Mouse (Mus musculus) cerebellum, postnatal 10 days (tissue): Measurements from ENCODE around the gene Cdh23.

Experiments
- DNase-seq, 2 experiments: peaks; one replicate each; pipeline ENCODE4 v3.0.0; 2021; ENCODE audit warnings: mixed read lengths in 2 of 2

The Cdh23 gene

DNA sequence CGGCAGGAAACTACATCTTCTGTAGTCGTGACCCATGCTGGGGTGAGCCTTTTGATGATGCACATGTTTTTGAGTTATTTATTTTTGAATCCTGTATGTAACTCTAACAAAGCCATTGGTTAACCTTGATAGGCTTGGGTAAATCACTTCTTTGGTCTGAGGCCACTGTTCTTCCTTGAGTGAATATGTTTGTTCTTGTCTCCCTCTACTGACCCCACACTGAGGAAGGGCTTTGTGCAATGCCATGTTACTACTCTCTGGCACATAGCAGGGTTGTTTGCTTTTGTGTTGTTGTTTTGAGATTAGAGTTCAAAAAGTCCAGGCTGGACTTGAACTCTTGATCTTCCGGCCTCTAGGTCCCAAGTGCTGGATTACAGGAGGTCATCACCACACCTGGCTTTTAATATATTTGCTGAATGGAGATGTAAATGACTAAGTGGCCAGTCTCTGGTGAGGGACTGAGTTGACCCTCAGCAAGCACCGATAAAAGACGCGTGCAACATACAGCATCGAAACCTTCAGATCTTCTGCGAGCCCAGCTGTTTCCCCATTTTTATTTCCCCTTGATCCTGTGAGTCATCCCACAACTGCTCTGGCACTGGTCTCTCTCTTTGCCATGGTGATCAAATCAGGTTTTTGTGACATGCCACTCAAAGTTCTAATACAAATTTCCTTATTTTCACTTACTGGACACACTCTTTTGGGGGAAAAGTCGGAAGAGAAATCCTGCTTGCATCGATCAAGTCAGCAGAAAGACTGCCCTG lies 298.1 kb downstream of the Cdh23 start:
- DNase-seq: no peak

DNA sequence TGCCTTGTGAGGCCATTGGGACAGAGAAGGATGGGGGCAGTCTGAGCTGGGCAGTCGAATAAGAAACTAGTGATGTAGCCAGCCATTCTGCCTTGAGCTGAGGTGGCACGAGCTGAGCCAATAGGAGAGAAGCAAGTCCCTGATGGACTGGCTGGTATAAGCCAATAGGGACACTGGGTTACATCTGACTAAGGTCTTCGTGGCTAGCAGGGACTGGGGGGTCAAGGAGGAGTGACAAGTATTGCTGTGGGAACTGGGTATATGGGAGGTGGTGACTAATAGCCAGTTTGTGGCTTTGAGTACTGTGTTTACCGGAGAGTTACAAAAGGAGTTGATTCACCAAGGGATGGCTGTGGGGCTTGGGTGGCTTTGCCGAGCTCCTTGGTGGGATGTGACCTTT lies 300.7 kb downstream of the Cdh23 start:
- no peak for DNase-seq

DNA sequence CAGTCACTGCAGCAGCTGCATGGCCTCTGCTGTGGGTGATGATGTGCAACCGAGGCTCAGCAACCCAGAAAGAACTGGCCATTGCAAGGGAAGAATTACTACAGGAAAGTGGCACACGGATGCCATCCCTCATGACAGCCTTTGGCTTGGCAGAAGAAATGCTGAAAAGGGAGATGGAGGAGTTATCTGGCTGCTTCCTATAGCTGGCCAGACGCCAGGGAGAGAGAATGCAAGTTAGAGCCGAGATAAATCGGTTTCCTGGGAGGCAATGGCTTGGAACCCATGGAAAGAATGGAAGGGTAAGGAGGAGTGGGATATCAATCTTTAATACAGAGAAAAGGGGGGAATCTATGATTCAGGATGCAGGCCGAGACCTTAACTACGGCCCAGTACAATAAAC lies 301.4 kb downstream of the Cdh23 start:
- no peak for DNase-seq

DNA sequence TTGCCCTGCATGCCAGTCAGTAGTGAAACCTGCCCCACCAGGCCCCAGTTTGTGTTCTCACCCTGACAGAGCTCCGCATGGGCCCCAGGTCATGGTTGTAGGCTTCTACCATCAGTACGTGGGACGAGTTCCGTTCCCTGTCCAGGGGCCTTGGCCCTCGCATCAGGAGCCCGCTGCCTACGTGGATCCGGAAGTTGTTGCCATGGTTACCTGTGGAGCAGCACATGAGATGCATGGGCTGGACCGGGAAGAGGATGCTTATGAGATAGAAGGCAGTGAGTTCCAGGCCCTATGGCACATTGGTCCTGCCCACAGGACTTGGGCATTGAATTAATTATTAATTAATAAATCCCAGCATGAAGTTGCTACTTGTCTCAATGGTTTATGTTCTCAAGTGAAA lies 304.6 kb downstream of the Cdh23 start:
- DNase-seq: no peak

DNA sequence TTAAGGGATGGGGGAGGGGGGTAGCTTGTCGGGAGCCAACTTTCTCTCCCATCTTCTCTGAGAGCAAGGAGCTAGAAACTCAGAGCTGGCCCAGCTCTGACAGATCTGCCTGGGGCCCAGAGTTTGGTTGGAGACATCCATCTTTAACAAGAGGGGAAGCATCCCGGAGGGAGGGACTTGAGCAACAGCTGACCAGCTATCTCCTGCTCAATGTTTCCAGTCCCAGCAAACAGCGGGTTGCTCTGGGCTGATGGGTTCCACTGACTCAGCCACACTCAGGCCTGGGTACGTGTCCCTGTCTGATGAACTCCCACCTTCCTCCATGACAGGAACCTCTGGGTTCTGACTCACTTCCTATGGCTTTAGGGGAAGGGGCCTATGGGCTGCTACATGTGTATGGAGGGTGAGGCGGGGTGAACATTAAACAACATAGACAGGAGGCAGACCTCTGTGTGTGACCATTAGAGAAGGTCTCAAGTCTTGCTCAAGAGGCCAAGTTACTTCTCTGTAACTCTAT lies 305.3 kb downstream of the Cdh23 start:
- DNase-seq: no peak

DNA sequence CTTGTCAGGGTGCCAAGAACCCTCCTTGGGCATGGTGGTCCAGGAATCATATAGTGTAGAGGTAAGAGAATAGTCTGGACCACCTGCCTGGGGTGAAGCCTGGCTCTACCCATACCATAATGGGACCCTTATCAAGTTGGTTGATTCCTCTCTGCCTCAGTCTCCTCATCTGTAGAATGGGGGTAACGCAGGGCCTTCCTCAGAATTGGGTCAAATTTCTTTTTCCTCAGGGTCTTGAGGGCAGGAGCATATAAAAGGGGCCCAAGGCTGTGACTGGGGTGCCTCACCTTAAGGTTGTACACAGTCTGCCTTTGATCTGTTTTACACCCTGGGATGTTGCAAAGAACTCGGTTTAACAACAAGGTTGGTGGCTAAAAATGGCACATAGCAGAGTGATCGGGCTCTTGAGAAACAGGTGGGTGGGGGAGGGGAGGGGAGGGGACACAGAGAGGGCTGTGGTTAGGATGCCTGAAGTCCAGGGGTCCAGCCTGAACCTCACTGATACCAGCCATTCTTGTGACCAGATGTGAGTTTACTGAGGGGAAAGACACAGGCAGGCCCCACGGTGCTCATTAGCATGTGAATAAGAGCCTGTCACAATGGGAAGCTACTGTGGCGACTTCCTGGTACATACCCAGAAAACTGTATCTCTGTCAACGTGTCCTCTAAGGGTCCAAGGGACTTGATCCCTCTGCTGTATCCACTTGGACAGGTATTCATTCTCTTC lies 305.9 kb downstream of the Cdh23 start:
- no peak for DNase-seq

DNA sequence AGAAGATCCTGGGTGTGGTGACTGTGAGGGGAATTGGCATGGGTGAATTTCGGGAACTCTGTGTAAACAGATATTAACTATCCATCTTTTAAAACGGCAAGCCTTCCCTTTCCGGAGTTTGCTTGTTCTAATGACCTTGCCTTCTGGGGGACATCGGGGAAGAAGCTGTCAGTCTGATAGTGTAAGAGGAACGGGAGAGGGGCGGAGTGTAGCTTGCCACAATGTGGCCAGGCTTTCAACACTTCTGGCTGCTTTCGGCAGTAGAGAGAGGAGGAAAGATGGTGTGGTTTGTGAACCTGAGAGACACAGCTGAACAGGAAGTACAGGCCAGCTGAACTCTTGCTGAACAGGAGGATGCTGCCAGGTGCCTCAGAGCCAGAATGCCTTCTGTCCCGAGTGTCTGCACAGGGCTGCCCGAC lies 306.8 kb downstream of the Cdh23 start:
- DNase-seq: no peak

DNA sequence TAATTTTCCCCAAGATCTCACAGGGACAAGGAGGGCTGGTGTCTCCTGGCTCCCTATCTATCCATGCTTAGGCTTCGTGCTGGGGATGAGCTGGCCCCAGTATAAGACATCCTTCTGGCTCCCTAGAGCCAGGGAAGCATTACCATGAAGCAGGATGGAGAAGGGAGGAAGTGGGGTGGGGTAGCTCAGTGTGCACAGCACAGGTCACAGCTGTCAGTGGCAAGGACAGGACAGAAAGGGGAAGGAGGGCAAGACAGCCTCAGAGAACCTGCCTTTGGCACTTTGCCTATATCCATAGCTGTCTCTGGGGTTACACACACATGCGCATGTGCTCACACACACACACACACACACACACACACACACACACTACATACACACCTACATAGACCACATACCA lies 308.0 kb downstream of the Cdh23 start:
- no peak for DNase-seq

DNA sequence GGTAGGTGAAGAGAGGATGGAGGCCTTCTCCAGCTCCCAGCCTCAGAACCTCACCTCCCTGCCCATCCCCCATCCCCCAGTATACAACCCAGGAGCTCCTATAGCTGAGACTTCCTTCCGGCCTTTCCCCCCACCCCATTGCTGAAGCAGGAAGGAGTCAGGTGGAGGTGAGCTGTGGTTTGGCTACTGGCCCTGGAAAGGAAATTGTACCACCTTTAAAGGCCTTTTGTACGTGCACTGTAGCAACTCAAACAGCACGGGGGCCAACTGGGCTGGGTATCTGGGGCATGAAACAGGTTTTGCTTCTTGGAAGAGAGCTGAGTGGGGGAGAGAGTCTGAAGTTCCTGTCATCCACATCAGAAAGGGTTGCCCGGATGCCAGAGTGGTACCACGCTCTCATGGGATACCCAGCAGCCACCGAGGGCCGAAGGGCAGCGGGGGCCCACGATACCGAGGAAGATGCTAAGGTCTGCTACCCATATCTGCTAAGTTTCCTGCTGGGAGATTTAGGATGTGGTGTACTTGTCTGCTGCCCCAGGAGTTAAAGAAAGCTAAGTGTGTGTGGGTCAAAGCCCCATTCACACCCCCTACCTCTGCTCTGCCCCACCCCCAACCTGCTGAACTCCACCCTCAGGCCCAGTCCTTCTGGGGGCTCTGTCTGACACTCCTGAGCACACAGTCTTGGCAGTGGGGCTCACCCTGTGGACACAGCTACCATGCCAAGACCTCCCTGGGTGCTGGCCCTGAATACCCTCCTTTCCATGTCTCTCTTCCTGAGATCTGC lies 315.0 kb downstream of the Cdh23 start:
- no peak for DNase-seq

DNA sequence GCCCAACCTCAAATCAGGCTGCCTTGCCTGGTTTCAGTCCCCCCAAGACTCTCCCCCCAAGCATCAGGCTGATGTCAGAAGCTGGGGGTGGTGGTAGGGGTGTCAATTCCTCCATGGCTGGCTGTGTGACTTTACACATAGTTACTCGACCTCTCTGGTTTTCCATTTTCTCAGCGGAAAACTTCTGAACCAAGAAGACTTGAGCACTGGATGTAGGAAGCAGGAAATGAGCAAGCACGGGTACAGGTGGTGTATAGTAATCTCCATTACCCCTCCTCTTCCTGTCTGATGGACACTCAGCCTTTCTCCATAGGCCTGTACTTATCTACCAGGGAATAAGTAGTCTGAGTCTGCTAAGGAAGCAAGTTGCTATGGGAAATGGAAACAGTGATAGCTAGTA lies 316.1 kb downstream of the Cdh23 start:
- DNase-seq: no peak

DNA sequence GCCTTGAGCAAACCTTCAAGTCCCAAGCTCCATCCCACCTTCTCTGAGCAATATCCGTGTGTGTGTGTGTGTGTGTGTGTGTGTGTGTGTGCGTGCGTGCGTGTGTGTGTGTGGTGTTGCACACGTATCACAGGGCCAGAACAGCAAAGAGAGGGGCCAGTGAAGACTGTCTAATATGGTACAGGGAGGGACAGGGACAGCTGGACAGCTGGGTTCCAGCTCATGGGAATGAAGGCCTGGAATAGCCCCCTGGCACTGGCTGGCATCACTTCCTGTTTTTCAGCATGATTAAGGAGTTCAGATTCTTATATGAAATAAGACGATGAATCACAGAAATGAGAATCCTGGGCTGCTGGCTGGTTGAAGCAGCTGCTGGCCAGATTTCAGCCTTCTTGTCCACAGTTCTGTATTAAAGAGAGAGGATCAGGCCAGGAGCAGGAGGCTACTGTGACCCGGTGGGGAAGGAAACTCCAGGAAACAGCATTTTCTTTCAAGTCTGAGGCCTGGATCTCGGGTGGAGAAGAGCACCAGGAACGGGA lies 316.8 kb downstream of the Cdh23 start:
- DNase-seq: no peak

DNA sequence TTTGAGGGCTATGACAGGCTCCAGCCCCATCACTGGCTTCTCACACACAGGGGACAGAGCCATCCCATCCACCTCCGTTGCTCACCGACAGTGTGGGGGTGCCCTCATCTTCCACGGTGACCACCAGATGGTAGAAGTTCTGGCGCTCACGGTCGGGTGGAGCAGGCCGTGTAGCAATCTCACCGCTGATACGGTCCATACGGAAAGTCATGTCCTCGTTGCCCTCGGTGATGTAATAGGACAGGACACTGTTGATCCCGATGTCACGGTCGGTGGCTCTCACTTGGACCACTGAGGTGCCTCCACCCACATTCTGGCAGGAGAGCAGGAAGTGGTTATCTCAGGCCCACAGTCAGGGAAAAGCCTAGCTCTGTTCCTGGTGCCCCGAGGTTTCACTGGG lies 319.6 kb downstream of the Cdh23 start:
- peak; percentile 63 to 68 for DNase-seq

DNA sequence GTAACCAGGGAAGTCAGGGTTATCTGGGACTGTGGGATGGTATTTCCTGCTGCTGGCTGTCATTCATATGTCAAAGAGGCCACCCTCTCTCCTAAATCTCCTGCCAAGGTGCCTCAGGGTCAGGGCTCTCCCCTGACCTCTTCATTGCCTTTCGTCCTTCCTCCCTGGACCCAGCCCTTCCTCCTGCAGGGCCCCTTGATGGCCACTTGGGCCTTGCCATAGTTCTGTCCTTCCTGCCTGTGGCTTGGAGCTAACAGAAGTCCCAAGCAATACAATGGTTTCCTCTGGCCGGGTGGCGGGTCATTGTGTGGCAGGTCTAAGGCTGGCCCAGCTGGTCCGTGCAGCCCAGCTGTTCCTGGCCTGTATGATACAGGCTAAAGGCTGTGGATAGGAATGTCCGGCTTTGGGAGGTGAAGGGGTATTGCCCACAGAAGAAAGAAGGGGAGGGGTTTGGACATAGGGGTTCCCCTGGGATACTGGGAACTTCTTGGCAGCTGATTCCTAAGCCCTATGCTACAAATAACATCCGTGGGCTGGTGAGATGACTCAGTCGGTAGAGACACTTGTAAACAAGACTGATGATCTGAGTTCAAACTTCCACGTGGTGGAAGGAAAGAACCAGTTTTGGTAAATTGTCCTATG lies 322.2 kb downstream of the Cdh23 start:
- DNase-seq: no peak

DNA sequence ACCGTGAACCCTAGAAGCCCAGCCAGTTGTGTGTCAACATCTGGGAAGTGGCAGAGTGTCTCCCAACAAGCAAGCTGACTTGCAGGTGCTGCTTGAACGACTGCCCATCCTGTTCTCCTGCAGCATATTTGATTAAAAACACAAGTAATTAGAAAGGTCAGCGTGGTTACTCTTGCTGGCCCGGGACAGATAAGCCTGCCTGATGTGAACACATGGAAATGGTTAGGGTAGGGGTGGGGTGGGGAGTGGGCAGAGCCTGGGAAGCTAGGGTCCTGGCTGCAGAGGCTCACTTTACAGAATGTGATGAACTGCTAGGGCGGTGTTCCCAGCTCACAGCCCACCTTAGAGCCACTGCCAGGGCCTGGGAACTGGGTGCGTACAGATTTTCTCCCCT lies 322.8 kb downstream of the Cdh23 start:
- no peak for DNase-seq

DNA sequence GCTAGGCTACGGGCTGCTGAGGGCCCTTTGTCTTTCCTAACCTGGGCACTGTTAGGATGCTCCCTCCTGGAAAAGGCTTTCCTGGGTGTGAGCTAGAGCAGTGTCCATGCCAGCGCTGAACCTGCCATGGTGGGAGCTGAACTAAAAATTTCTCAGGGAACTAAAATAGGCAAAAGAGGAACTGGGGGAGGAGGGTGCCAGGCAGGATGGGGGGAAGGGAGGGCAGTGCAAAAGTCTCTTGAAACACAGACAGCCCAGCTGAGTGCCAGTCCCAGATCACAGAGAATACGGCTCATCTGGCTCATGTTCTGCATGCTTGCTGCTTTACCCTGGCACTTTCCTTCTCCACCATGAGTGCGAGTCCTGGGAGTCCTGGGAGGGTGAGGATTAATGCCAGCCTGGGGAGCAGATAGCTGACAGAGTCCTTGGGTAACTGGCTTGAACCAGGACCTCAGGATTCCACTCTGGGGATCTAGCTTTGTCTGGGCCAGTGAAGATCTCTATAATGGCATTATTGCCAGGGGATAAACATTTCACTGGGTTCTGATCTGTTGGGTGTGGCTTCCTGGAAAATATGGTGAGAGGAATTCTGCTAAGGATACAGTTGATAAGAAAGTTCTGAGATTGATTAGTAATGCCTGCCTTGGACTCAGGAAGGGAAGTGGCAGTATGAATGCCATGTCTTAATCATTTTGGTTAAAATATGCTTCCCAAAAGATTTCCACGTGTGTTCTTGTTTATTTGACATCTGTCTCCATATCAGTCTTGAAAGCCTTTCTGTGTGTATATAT lies 324.5 kb downstream of the Cdh23 start:
- no peak for DNase-seq

DNA sequence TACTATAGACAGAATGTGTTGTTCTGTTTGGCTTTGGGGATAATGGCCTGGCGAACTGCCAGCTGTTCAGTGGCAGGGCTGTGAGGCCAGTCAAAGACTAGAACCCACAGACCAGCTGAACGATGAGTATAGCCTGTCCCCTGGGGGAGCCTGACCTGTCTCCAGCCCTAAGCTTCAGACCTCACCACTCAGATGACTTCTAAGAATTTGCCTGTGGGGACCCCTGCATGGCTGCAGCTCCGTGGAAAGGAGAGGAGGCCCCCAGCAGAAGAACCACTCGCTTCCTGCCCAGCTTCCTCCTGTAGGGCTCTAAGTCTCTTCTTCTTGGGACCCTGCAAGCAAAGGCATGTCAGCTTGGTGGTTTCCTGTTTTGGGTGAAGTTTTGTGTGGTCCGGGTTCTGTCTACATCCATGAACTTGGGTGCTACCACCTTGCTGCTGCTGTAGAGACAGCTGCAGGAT lies 325.7 kb downstream of the Cdh23 start:
- DNase-seq: peak; percentile 62 to 66

DNA sequence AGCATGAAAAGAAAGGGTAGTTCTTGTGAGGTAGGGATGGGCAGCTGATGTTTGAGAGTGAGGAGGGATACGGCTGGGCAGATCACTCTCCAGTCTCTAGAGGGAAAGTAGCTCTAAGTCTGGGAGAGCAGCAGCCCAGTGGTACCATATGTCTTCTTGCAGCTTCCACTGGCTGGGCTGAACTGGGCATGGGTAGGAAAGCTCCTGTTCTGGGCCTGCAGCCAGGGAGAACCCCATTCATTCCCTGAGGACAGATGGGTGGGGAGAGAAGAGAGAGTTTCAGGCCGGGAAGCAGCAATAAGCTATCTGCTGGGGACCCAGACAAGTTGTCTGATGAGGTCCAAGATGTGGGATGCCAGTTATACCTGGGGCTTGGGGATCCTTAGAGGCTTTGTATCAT lies 326.2 kb downstream of the Cdh23 start:
- DNase-seq: peak; percentile 69 to 83

DNA sequence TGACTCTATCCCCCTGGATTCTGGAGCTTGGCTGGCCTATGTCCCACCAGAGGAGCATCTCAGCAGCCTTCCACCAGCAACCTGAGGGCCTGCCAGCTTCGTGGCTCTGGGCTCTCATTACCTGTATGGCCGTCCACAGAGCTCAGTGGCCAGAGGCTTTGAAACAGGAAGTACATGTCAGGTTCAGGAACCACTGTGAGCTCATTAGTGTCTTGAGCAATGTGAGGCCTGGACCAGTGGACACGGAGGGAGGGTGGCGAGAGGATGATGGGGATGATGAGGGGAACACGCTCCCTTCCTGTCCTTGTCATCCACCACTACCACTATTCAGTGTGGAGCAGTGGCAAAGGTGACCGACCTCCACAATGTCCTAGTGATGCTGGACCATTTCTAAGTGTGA lies 326.9 kb downstream of the Cdh23 start:
- no peak for DNase-seq

DNA sequence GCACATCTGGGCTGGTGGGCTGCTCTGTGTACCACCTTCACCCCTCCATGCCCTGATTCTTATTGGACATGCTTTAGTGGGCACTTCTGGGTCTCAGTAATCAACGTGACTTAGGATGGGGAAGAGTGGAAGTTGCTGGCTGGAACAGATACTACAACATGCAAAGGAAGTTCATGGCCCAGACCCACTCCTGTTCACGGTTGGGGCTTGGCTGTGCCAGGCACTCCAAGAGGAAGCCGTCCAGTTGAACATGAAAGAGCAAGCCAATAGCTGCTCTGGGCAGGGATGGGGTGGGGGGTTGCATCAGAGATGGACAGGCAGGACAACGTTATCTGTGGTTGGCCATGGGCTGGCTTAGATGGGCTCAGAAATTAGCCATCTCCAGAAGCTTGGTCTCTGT lies 328.4 kb downstream of the Cdh23 start:
- DNase-seq: no peak

DNA sequence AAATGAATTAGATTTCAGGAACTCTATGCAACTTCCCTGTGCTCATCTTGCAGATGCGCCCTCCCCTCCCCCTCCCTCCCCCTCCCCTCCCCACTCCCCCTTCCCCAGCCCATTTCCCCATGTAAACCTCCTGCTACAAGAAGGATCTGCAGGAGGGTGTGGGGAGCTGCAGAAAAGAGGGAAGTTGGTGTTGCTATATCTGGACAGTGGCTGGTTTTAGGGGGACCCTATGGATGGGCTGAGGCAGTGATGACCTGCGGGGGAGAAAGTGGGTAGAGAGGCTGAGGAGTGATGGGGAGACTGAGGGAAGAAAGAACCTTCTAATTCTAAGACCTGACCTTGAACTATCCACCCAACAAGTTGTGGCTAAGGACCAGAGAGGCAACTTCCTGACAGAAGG lies 329.1 kb downstream of the Cdh23 start:
- no peak for DNase-seq

DNA sequence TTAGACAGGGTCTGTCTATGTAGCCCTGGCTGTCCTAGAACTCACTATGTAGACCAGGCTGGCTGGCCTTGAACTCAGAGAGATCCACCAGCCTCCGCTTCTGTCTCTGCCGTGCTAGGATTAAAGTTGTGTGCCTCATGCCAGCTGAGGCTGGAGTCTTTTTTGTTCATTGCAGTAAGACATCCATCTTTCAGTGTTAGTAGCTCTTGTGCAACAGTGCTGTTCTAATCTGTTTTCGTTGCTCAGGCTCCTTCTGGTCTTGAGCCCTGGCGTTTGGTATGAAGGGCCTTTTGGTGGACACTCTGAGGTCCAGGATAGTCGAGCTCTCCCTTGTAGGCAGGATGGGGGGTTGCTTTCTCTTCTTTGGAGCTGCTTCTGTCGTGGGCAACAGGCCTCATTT lies 332.9 kb downstream of the Cdh23 start:
- no peak for DNase-seq

DNA sequence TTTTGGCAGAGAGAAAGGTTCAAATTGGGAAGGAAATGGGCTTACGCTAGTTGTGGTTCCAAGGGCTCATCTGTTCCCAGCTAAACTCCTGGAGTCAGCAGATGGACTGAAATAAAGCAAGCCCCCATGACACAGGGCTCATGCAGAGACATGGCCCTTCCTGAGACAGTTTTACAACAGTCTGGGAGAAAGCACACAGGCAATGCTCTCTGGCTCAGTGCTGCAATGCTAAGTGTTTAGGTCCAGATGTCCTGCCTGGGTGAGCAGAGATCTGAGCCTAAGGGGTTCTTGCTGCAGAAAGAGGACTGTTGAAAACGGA lies 334.0 kb downstream of the Cdh23 start:
- peak; percentile 47 to 66 for DNase-seq
